Mouse (Mus musculus) MEL (cell line): ENCODE data around the gene Txnrd2. TPM values are rescaled to one million over a fixed set of nuclear protein-coding genes. Genes with fewer than 3 reads are reported as not detected.

Experiments
- DNase-seq: peaks from one replicate; pipeline ENCODE4 v3.0.0; 2011; ENCODE audit warnings: low read depth, low spot score
- H3K27ac ChIP-seq: 2 replicates; pipeline ENCODE4 v1.5.1; 2012; ENCODE audit warnings: low read depth, mild to moderate bottlenecking, control low read depth, low read length, moderate library complexity; ENCODE audit not compliant: control insufficient read depth
- H3K27me3 ChIP-seq, 2 experiments: fragments of 150-350 bp in 1 of 2; sonication (generic) in 1 of 2; 2 replicates each; pipeline ENCODE4 v1.6.1; 2012; ENCODE audit warnings: low read length in 2 of 2, mild to moderate bottlenecking in 2 of 2, improper control_type of control experiment in 1 of 2, moderate library complexity in 1 of 2; ENCODE audit not compliant: insufficient read depth in 2 of 2, control insufficient read depth in 1 of 2
- H3K36me3 ChIP-seq, 2 experiments: 2 replicates each; pipeline ENCODE4 v1.6.1; 2012 to 2014; ENCODE audit warnings: low read length in 2 of 2, improper control_type of control experiment in 1 of 2, inconsistent platforms in 1 of 2, mild to moderate bottlenecking in 1 of 2; ENCODE audit not compliant: insufficient read depth in 2 of 2, control insufficient read depth in 1 of 2
- H3K4me1 ChIP-seq, 2 experiments: fragments of 150-350 bp in 1 of 2; sonication (generic) in 1 of 2; 2 replicates each; pipeline ENCODE4 v1.6.1; 2012; ENCODE audit warnings: low read length in 2 of 2, improper control_type of control experiment in 1 of 2, mild to moderate bottlenecking in 1 of 2; ENCODE audit not compliant: insufficient read depth in 2 of 2, control insufficient read depth in 1 of 2
- H3K4me3 ChIP-seq, 2 experiments: fragments of 150-350 bp in 1 of 2; sonication (generic) in 1 of 2; 2 replicates each; pipeline ENCODE4 v1.5.1; 2012; ENCODE audit warnings: low read depth in 2 of 2, low read length in 2 of 2, mild to moderate bottlenecking in 2 of 2, moderate library complexity in 2 of 2, control low read depth in 1 of 2, improper control_type of control experiment in 1 of 2; ENCODE audit not compliant: control insufficient read depth in 1 of 2, insufficient read depth in 1 of 2
- H3K79me2 ChIP-seq: 2 replicates; pipeline ENCODE4 v1.6.1; 2012; ENCODE audit warnings: mild to moderate bottlenecking, low read length, moderate library complexity; ENCODE audit not compliant: control insufficient read depth, poor library complexity, insufficient read depth
- H3K9ac ChIP-seq: 2 replicates; pipeline ENCODE4 v1.6.1; 2012; ENCODE audit warnings: low read depth, mild to moderate bottlenecking, control low read depth, low read length, moderate library complexity; ENCODE audit not compliant: control insufficient read depth, poor library complexity, severe bottlenecking
- H3K9me3 ChIP-seq: fragments of 150-350 bp; sonication (generic); replicated peaks from 2 replicates; pipeline ENCODE4 v1.6.1; 2012; ENCODE audit warnings: mild to moderate bottlenecking, low read length, improper control_type of control experiment, moderate library complexity; ENCODE audit not compliant: insufficient read depth
- BHLHE40 ChIP-seq: IDR thresholded peaks from 2 replicates; pipeline ENCODE4 v1.6.1; 2012; ENCODE audit warnings: low read depth, mild to moderate bottlenecking, inconsistent platforms, low read length, improper control_type of control experiment, borderline replicate concordance
- CHD1 ChIP-seq: IDR thresholded peaks from 2 replicates; pipeline ENCODE4 v1.6.1; 2012; ENCODE audit warnings: low read depth, mild to moderate bottlenecking, inconsistent platforms, low read length, improper control_type of control experiment
- ELF1 ChIP-seq: IDR thresholded peaks from 2 replicates; pipeline ENCODE4 v1.6.1; 2014; ENCODE audit warnings: low read depth, mild to moderate bottlenecking, inconsistent platforms, low read length, improper control_type of control experiment, moderate library complexity
- EP300 ChIP-seq, 2 experiments: IDR thresholded peaks; 2 replicates each; pipeline ENCODE4 v1.6.1; 2011; ENCODE audit warnings: improper control_type of control experiment in 2 of 2, low read length in 2 of 2, low read depth in 1 of 2, mild to moderate bottlenecking in 1 of 2
- KAT2A ChIP-seq: conservative IDR thresholded peaks from 2 replicates; pipeline ENCODE4 v1.6.1; 2012; ENCODE audit warnings: low read depth, low read length, improper control_type of control experiment, inconsistent platforms
- MAFK ChIP-seq: IDR thresholded peaks from 2 replicates; pipeline ENCODE4 v1.6.1; 2011; ENCODE audit warnings: low read depth, mild to moderate bottlenecking, low read length, improper control_type of control experiment, borderline replicate concordance
- MAZ ChIP-seq: IDR thresholded peaks from 2 replicates; pipeline ENCODE4 v1.6.1; 2012; ENCODE audit warnings: low read depth, mild to moderate bottlenecking, inconsistent platforms, low read length, improper control_type of control experiment
- MEF2A ChIP-seq: IDR thresholded peaks from 2 replicates; pipeline ENCODE4 v1.6.1; 2014; ENCODE audit warnings: low read depth, mild to moderate bottlenecking, inconsistent platforms, low read length, improper control_type of control experiment; ENCODE audit not compliant: poor library complexity, insufficient replicate concordance, severe bottlenecking; ENCODE audit errors: extremely low read depth
- MYC ChIP-seq: IDR thresholded peaks from 2 replicates; pipeline ENCODE4 v1.6.1; 2011; ENCODE audit warnings: low read depth, mild to moderate bottlenecking, low read length, improper control_type of control experiment, moderate library complexity
- NELFE ChIP-seq: IDR thresholded peaks from 2 replicates; pipeline ENCODE4 v1.6.1; 2011; ENCODE audit warnings: low read depth, low read length, improper control_type of control experiment
- POLR2A ChIP-seq, 2 experiments: IDR thresholded peaks; 2 replicates each; pipeline ENCODE4 v1.6.1; 2011 to 2012; ENCODE audit warnings: low read length in 2 of 2, mild to moderate bottlenecking in 2 of 2, control low read depth in 1 of 2, improper control_type of control experiment in 1 of 2, low read depth in 1 of 2, moderate library complexity in 1 of 2; ENCODE audit not compliant: control insufficient read depth in 1 of 2, insufficient read depth in 1 of 2, poor library complexity in 1 of 2
- POLR2AphosphoS5 ChIP-seq: IDR thresholded peaks from 2 replicates; pipeline ENCODE4 v1.6.1; 2012; ENCODE audit warnings: low read depth, borderline replicate concordance, mild to moderate bottlenecking, inconsistent platforms, low read length, moderate library complexity, mixed read lengths
- SIN3A ChIP-seq: IDR thresholded peaks from 2 replicates; pipeline ENCODE4 v1.6.1; 2012; ENCODE audit warnings: low read length, improper control_type of control experiment, inconsistent platforms
- UBTF ChIP-seq: IDR thresholded peaks from 2 replicates; pipeline ENCODE4 v1.6.1; 2012; ENCODE audit warnings: low read depth, mild to moderate bottlenecking, inconsistent platforms, low read length, improper control_type of control experiment, moderate library complexity, borderline replicate concordance; ENCODE audit not compliant: insufficient read depth
- USF1 ChIP-seq: IDR thresholded peaks from 2 replicates; pipeline ENCODE4 v1.6.1; 2014; ENCODE audit warnings: low read depth, mild to moderate bottlenecking, inconsistent platforms, low read length, improper control_type of control experiment, moderate library complexity
- ZC3H11A ChIP-seq: IDR thresholded peaks from 2 replicates; pipeline ENCODE4 v1.6.1; 2012; ENCODE audit warnings: low read depth, mild to moderate bottlenecking, inconsistent platforms, low read length, improper control_type of control experiment
- ZMIZ1 ChIP-seq: IDR thresholded peaks from 2 replicates; pipeline ENCODE4 v1.6.1; 2012; ENCODE audit warnings: low read depth, mild to moderate bottlenecking, inconsistent platforms, low read length, improper control_type of control experiment, moderate library complexity
- ZNF384 ChIP-seq: IDR thresholded peaks from 2 replicates; pipeline ENCODE4 v1.6.1; 2012; ENCODE audit warnings: low read depth, mild to moderate bottlenecking, inconsistent platforms, low read length, improper control_type of control experiment
- polyA plus RNA-seq, 2 experiments: library from polyadenylated mRNA; stranded (reverse) in 1 of 2; unstranded in 1 of 2; fragments of >175 nt in 1 of 2; fragments of >200 nt in 1 of 2; gene quantifications; 2 replicates each; pipeline versions ENCODE4 v1.2.1 to v1.2.4; 2012; ENCODE audit warnings: low replicate concordance in 2 of 2, low read depth in 1 of 2; ENCODE audit not compliant: insufficient read length in 2 of 2, insufficient read depth in 1 of 2, missing spikeins in 1 of 2
- total RNA-seq: library from RNA; depleted of rRNA; stranded (reverse); fragments of 300-350 nt; gene quantifications from 2 replicates; pipeline ENCODE4 v1.2.3, GENCODE M21; 2012

The Txnrd2 gene
- total and polyA plus RNA-seq, 3 experiments, result 31.2 to 46.8 TPM; not detected in 1

- TF ChIP-seq KAT2A (no peak), ZNF384 (peak; percentile 96)
Measured at GRCm38 (mm10) chr16:18419603-18420026, 6.6 kb upstream of the Txnrd2 start (continued).

- H3K27me3 ChIP-seq, result no peaks in the 10 kb centered on the region
- no peaks in the 10 kb centered on the region for H3K9me3 ChIP-seq
- H3K9ac ChIP-seq, result no peak overlapping the region
- H3K27ac ChIP-seq, result no peak overlapping the region
- peaks cover 0 to 27% of the 10 kb centered on the region in 2 experiments for H3K36me3 ChIP-seq
- H3K4me1 ChIP-seq, result peaks cover 18 to 25% of the 10 kb centered on the region in 2 experiments
- no peak overlapping the region for H3K4me3 ChIP-seq
- TF ChIP-seq MAZ (no peak), POLR2AphosphoS5 (no peak), CHD1 (no peak), ZMIZ1 (no peak), USF1 (no peak), ZC3H11A (no peak), BHLHE40 (no peak), ELF1 (no peak), POLR2A (IDR thresholded peaks at IDR 0.05; ENCODE audit: control insufficient read depth in 1 of 2, insufficient read depth in 1 of 2, low read depth in 1 of 2, low read length in 2 of 2, poor library complexity in 1 of 2) (no peak), SIN3A (no peak), EP300 (IDR thresholded peaks at IDR 0.05; ENCODE audit: low read depth in 1 of 2, low read length in 2 of 2) (no peak), MYC (no peak), MEF2A (no peak), NELFE (no peak), UBTF (no peak)
- TF ChIP-seq, all 39 proteins: peak for 0
- H3K79me2 ChIP-seq, result peaks cover 7% of the 10 kb centered on the region
- DNase-seq, result no peak
Measured at GRCm38 (mm10) chr16:18420571-18420970, 5.6 kb upstream of the Txnrd2 start.

DNA sequence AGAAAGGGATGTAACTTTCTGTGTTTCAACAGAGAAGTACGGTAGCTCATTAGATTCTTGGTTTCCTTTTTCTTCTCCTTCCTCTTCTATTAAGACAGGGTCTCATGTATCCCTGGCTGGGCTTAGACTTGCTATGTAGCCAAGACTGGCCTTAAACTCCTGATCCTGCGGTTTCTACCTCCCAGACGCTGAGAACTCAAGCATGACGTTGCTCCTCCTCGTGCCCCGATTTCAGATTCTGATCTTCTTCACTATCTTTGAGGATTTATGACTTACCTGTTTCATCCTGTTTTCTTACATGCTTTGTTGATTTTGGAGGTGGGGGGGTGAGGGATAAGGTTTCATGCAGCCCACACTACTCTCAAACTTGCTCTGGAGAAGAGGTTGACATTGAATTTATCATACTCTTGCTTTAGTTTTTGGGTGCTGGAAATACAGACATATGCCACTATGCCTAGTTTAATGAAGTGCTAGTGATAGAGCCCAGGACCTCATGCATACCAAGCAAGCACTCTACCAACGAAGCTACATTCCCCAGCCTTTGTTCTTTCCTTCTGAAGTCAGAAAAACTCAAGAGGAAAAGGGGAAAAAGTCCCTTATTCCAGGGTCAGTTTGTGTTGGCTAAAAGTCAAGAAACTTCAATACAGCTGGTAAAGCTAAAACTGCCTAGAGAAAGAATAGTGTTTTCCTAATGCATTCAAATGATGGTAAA lies 2.8 kb upstream of the Txnrd2 start:
- Histone ChIP-seq H3K4me1 (peaks cover 33 to 40% of the 10 kb centered on the region in 2 experiments), H3K9me3 (no peaks in the 10 kb centered on the region), H3K4me3 (no peak overlapping the region), H3K9ac (no peak overlapping the region), H3K27me3 (no peaks in the 10 kb centered on the region), H3K36me3 (peaks cover 0 to 39% of the 10 kb centered on the region in 2 experiments; a peak in 3 of 4 replicates), H3K79me2 (peaks cover 29% of the 10 kb centered on the region), H3K27ac (no peak overlapping the region)
- DNase-seq, result no peak
- TF ChIP-seq ELF1 (no peak), SIN3A (no peak), MAFK (no peak)
